Mouse (Mus musculus): ENCODE data around the gene Taf9b. TPM values are rescaled to one million over a fixed set of nuclear protein-coding genes. Genes with fewer than 3 reads are reported as not detected.
"Not testable (repeated sequence)": the region's sequence is repeated elsewhere in the genome, so short reads cannot be mapped to it uniquely, and the experiment has no call there.

Taf9b gene
- 11.4 and 12.6 TPM in 2 replicates for polyA plus RNA-seq (2015; fragmentation: Nextera tagmentation; extraction: Ambion mirVana)

DNA sequence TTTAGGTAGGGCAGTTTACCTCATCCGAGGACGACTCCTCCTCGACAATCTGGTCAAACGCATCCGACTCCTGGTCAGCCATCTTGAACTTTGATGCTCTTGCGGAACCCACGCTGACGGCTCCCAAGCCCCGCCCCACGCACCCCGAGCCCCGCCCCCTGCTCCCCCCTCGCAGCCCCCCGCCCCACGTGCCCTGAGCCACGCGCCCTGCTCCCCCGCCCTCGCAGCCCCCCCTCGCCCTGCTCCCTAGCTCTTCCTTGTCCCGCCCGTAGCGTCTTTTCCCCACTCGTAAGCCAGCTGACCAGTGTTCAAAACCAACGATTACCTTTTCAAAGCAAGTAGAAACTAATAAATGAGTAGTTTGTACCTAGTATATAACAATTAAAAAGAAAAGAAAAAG, at the start of gene Taf9b:
TSS of gene Taf9b (minus strand) at position 101 of the 400 bp plus-strand sequence.
- Histone ChIP-seq H3K4me3 (peak within 1 kb of the TSS; percentile 61; the same call in 1 of the 2 replicates), H3K9ac (no peak within 1 kb of the TSS), H3K9me3 (no peaks in the 10 kb centered on the region), H3K4me1 (no peaks in the 10 kb centered on the region), H3K36me3 (no peaks in the 10 kb centered on the region), H3K27me3 (no peaks in the 10 kb centered on the region), H3K27ac (no peak within 1 kb of the TSS), H3K4me2 (peak within 1 kb of the TSS; percentile 59)
- no peak for ATAC-seq (ENCODE audit: borderline replicate concordance, extremely low read depth, low FRiP score, low TSS enrichment)
- 80% methylated on average over 25 of the region's 25 CpGs for WGBS

DNA sequence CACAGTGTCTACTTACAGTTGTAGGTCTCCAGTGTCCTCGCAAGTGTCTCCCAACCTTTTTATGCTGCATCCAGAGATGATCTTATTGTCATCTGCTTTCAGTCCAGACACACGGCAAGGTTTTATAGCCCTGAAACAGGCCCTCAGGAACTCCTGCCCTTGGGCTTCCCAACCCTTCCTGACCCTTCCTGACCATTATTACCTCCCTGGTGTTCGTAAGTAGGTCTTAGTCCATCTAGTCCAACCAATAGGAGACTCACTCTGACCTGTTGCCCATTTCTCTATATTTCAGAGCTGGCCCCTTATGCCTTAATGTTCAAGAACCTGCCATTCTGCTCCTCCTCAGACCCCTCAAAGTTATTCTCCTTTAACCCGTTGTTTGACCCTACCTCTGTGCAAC, 34.3 kb upstream of the Taf9b start, which contains the start of gene Fnd3c2:
TSS of gene Fnd3c2 (minus strand) at position 101 of the 400 bp plus-strand sequence.
- no peak within 1 kb of the TSS for H3K27ac ChIP-seq
- no peaks in the 10 kb centered on the region for H3K27me3 ChIP-seq
- 76% methylated on average over 4 of the region's 4 CpGs for WGBS
- no peaks in the 10 kb centered on the region for H3K9me3 ChIP-seq
- H3K4me2 ChIP-seq: no peak within 1 kb of the TSS
- H3K36me3 ChIP-seq: no peaks in the 10 kb centered on the region
- H3K9ac ChIP-seq: no peak within 1 kb of the TSS
- H3K4me3 ChIP-seq: no peak within 1 kb of the TSS
- H3K4me1 ChIP-seq: no peaks in the 10 kb centered on the region
- ATAC-seq (ENCODE audit: borderline replicate concordance, extremely low read depth, low FRiP score, low TSS enrichment): no peak

DNA sequence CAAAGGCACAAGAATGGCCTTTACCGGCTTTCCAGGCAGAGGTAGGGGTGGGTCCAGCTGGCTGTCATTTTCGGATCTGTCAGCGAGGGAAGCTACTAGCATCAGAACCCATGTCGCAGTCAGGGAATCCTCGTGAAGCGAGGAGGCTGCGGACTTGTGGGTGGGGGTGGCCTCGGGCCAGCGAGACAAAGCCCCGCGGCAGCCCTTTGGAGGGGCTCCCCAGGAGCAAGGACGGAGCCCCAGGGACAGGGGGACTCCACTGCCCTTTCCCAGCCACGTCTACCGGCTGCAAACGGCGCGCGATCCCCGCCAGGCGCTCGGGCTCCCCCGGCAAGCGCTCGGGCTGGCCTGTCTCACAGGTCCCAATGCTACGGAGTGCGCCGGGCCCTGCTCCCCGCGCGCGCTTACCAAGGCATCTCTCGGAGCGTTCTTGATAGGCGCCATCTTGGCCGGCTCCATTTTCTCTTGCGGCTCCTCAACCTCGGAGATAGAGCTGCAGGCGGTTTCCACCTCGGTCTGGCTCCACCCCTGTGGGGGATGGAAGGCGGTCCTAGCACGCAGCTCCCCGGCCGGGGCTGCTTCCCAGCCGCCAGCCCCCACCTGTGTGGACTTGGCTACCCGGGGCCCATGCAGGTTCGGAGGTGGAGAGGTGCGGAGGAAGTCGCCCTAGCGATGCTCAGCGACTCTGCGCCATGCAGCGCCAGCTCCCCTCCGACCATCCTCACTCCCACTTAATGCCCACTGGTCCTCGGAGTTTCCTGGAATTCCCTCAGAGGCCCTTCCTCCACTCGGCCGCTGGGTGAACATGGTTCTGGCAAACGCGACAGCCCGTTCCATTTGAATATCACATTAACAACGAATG, 1.6 kb downstream of the Taf9b start:
- peak; percentile 98 for ATAC-seq (ENCODE audit: borderline replicate concordance, extremely low read depth, low FRiP score, low TSS enrichment)
- Histone ChIP-seq H3K9ac (peak overlapping the region; percentile 62), H3K9me3 (no peaks in the 10 kb centered on the region), H3K4me1 (no peaks in the 10 kb centered on the region), H3K36me3 (no peaks in the 10 kb centered on the region), H3K27me3 (no peaks in the 10 kb centered on the region), H3K4me3 (peak overlapping the region; percentile 61), H3K4me2 (peak overlapping the region; percentile 59), H3K27ac (peak overlapping the region; percentile 50)
- 25% methylated on average over 51 of the region's 60 CpGs for WGBS

DNA sequence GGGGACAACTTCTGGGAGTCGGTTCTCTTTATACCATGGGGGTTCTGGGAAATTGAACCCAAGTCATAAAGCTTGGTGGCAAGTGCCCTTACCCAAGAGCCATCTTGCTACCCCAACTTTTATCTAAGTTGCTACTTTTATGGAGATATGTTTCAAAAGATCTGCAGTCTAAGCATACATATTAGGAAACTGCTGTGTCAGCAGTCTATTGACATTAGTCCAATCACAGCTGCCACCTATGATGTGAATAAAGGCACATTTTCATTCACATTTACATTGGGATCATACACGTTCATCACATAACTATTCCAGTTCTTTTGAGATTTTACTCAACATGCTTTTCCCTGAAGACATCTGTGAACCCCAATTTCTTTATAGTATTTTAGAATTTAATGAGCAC, 11.9 kb downstream of the Taf9b start:
- 84% methylated on average over 2 of the region's 2 CpGs for WGBS

DNA sequence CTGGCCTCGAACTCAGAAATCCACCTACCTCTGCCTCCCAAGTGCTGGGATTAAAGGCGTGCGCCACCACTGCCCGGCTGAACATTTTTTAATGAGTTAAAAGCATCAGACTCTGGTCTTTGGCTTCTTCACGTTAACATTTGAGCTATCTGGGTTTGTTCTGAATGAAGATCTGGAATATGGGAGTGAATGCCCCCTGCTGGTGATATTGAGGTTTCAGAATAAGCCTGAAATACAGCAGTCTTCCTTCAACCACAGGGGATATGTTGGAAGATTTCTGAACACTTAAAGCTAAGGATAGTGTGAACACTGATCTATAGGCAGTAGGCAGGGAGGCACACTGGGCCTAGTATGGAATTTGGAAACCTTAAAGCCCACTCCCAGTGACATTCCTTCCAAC, 22.1 kb downstream of the Taf9b start:
- Histone ChIP-seq H3K9me3 (no peaks in the 10 kb centered on the region), H3K9ac (no peak overlapping the region), H3K27ac (no peak overlapping the region), H3K27me3 (no peaks in the 10 kb centered on the region), H3K4me1 (no peaks in the 10 kb centered on the region), H3K4me2 (no peak overlapping the region), H3K4me3 (no peak overlapping the region), H3K36me3 (peaks cover 47% of the 10 kb centered on the region)
- WGBS: 76% methylated on average over 5 of the region's 5 CpGs
- no peak for ATAC-seq (ENCODE audit: borderline replicate concordance, extremely low read depth, low FRiP score, low TSS enrichment)

More for the DNA sequence above, 11.9 kb downstream of the Taf9b start:
- no peak overlapping the region for H3K4me3 ChIP-seq
- H3K36me3 ChIP-seq: no peaks in the 10 kb centered on the region
- H3K9ac ChIP-seq: no peak overlapping the region
- no peak for ATAC-seq (ENCODE audit: borderline replicate concordance, extremely low read depth, low FRiP score, low TSS enrichment)
- no peak overlapping the region for H3K4me2 ChIP-seq
- H3K27me3 ChIP-seq: no peaks in the 10 kb centered on the region
- H3K4me1 ChIP-seq: no peaks in the 10 kb centered on the region
- H3K27ac ChIP-seq: no peak overlapping the region
- H3K9me3 ChIP-seq: no peaks in the 10 kb centered on the region

DNA sequence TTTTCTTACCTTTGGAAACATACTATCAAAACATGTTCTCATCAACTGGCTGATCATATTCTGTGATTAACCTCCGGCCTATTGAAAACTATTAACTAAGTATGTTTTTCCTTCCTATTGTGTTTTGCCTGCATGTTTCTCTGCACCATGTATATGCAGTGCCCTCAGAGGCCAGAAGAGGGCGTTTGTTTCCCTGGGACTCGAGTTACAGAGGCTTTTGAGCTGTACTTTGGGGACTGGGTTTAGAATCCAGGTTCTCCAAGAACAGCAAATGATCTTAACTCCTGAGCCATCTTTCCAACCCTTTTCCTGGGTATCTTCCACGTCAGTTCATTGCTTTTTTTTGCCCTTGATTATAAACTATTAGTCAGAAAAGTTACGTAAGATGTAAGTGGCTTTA, 23.6 kb downstream of the Taf9b start:
- H3K9me3 ChIP-seq: no peaks in the 10 kb centered on the region
- peaks cover 49% of the 10 kb centered on the region for H3K36me3 ChIP-seq
- H3K9ac ChIP-seq: no peak overlapping the region
- H3K4me1 ChIP-seq: no peaks in the 10 kb centered on the region
- H3K4me2 ChIP-seq: no peak overlapping the region
- H3K4me3 ChIP-seq: no peak overlapping the region
- H3K27me3 ChIP-seq: no peaks in the 10 kb centered on the region
- H3K27ac ChIP-seq: no peak overlapping the region
- 67% methylated on average over 5 of the region's 5 CpGs for WGBS
- ATAC-seq (ENCODE audit: borderline replicate concordance, extremely low read depth, low FRiP score, low TSS enrichment): no peak

DNA sequence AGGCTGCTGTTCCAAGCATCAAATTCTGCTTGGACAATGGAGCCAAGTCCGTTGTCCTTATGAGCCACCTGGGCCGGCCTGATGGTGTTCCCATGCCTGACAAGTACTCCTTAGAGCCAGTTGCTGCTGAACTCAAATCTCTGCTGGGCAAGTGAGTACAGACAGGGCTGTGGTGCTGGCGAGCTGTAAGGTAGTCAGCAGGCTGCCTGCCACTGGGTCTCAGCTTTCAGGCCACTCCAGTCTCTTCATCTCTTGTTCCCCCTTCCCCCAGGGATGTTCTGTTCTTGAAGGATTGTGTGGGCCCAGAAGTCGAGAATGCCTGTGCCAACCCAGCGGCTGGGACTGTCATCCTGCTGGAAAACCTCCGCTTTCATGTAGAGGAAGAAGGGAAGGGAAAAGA, 26.6 kb downstream of the Taf9b start:
- H3K4me3 ChIP-seq; ATAC-seq (ENCODE audit: borderline replicate concordance, extremely low read depth, low FRiP score, low TSS enrichment); H3K4me2 ChIP-seq; H3K9me3 ChIP-seq; H3K27me3 ChIP-seq; H3K27ac ChIP-seq; H3K9ac ChIP-seq; H3K4me1 ChIP-seq: not testable (repeated sequence)
- H3K36me3 ChIP-seq: peaks cover 30% of the 10 kb centered on the region
- 83% methylated on average over 6 of the region's 6 CpGs for WGBS

DNA sequence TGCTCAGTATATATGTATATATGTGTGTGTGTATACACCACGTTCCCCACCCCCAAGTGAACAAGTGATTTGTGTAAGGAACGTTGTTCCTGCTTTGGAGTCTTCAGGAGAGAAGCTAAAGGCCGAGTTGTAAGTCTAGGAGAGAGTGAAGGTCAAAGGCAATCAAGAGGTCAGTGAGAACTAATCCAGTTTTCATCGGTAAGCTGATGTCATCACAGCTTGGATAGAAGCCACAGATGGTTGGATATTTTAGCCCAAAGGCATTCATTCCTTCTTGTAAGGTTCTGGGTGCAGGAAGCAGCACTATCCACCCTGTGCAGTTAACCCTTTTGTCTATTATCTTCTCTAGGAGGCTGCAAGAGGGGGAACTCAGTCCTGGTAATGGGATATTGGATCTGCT, 30.9 kb downstream of the Taf9b start:
- H3K4me1 ChIP-seq: 0 out of 2 replicates have a peak, but pooled peaks cover 15% of the 10 kb centered on the region
- no peaks in the 10 kb centered on the region for H3K9me3 ChIP-seq
- H3K27ac ChIP-seq: no peak overlapping the region
- H3K4me2 ChIP-seq: no peak overlapping the region
- H3K9ac ChIP-seq: no peak overlapping the region
- ATAC-seq (ENCODE audit: borderline replicate concordance, extremely low read depth, low FRiP score, low TSS enrichment): no peak
- H3K36me3 ChIP-seq: peaks cover 10% of the 10 kb centered on the region; the same call in 1 of the 2 replicates
- H3K4me3 ChIP-seq: no peak overlapping the region
- no peaks in the 10 kb centered on the region for H3K27me3 ChIP-seq
- 47% methylated on average over 4 of the region's 4 CpGs for WGBS

DNA sequence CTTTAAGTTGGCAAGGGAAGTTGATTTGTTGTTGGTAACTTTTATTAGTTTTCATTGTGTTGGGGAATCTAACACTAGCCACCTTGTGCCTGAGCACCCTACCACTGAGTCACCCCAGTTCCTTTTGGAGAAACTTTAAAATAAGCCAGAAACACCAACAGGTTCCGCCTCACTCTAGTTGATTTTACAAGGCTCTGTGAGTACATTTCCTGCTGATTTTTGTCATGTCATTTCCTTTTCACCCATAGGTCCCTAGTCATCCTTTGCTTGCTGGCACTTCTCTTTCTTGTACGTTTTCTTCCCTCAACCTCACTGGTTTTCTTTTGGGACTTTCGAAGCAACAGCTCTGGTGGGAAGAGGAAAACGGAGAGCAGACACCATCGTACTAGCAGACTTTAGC, 31.6 kb downstream of the Taf9b start:
- 0 out of 2 replicates have a peak, but pooled peaks cover 15% of the 10 kb centered on the region for H3K4me1 ChIP-seq
- ATAC-seq (ENCODE audit: borderline replicate concordance, extremely low read depth, low FRiP score, low TSS enrichment): no peak
- H3K4me2 ChIP-seq: peak overlapping the region; percentile 58
- H3K27ac ChIP-seq: no peak overlapping the region
- 0 out of 2 replicates have a peak, but pooled peaks cover 7% of the 10 kb centered on the region for H3K36me3 ChIP-seq
- H3K4me3 ChIP-seq: peak overlapping the region; percentile 55
- H3K9ac ChIP-seq: no peak overlapping the region
- no peaks in the 10 kb centered on the region for H3K27me3 ChIP-seq
- 58% methylated on average over 5 of the region's 5 CpGs for WGBS
- H3K9me3 ChIP-seq: no peaks in the 10 kb centered on the region

DNA sequence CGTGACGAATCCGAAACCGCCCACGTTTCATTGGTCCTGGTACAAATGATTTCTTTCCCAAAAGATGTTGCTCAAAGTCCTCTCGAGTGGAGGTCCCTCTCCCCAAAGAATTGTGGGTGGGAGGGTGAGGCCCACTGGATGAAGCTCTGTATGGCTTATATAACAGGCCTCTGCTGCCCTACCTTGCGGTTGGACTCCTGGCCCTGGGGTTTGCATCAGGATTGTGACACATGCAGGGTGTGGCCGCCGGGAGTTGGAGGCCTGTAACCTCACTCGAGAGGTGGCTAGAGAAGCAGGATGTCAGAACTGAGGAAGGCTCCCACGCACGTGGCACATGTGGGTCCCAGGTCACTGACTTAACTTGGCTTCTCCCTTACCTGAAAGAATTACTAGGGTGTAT, 33.2 kb downstream of the Taf9b start:
- Histone ChIP-seq H3K9ac (peak overlapping the region; percentile 48), H3K4me1 (0 out of 2 replicates have a peak, but pooled peaks cover 15% of the 10 kb centered on the region), H3K9me3 (no peaks in the 10 kb centered on the region), H3K27me3 (no peaks in the 10 kb centered on the region), H3K4me3 (peak overlapping the region; percentile 55), H3K36me3 (no peaks in the 10 kb centered on the region), H3K4me2 (peak overlapping the region; percentile 58), H3K27ac (peak overlapping the region; percentile 71)
- no peak for ATAC-seq (ENCODE audit: borderline replicate concordance, extremely low read depth, low FRiP score, low TSS enrichment)
- 12% methylated on average over 12 of the region's 12 CpGs for WGBS

DNA sequence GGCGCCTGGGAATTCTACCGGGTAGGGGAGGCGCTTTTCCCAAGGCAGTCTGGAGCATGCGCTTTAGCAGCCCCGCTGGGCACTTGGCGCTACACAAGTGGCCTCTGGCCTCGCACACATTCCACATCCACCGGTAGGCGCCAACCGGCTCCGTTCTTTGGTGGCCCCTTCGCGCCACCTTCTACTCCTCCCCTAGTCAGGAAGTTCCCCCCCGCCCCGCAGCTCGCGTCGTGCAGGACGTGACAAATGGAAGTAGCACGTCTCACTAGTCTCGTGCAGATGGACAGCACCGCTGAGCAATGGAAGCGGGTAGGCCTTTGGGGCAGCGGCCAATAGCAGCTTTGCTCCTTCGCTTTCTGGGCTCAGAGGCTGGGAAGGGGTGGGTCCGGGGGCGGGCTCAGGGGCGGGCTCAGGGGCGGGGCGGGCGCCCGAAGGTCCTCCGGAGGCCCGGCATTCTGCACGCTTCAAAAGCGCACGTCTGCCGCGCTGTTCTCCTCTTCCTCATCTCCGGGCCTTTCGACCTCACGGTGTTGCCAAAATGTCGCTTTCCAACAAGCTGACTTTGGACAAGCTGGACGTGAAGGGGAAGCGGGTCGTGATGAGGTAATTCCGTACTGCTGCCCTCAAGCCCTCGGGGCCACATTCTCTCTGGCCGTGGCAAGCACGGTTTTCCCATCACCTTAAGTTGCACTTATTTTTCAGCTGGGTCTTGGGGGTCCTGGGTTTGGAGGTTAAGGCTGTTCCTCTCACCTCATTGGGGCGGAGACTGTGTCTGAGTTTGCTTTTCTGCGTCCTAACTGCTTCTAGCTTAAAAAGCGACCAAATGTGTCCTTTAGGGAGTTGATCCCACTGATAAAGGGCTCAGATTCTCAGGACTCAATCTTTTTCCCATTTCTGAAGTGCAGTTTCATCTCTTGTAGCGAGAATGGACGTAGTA, 34.0 kb downstream of the Taf9b start, which contains the start of gene Pgk1:
TSS of gene Pgk1 (plus strand) at position 388 of the 937 bp plus-strand sequence.
- H3K4me3 ChIP-seq: peak within 1 kb of the TSS; percentile 55
- 12% methylated on average over 52 of the region's 55 CpGs for WGBS
- no peaks in the 10 kb centered on the region for H3K27me3 ChIP-seq
- peak; percentile 98 for ATAC-seq (ENCODE audit: borderline replicate concordance, extremely low read depth, low FRiP score, low TSS enrichment)
- H3K36me3 ChIP-seq: no peaks in the 10 kb centered on the region
- H3K27ac ChIP-seq: peak within 1 kb of the TSS; percentile 91
- no peaks in the 10 kb centered on the region for H3K9me3 ChIP-seq
- peak within 1 kb of the TSS; percentile 48 for H3K9ac ChIP-seq
- H3K4me1 ChIP-seq: 0 out of 2 replicates have a peak, but pooled peaks cover 15% of the 10 kb centered on the region
- H3K4me2 ChIP-seq: peak within 1 kb of the TSS; percentile 58
